Mouse (Mus musculus) c-Kit-negative CD71-positive TER-119-positive erythroid progenitor cells, embryonic 14.5 days (primary cell): ENCODE data around the gene Olfr203.
"Not testable (repeated sequence)": the region's sequence is repeated elsewhere in the genome, so short reads cannot be mapped to it uniquely, and the experiment has no call there.

ENCODE experiments used
- DNase-seq: peaks from one replicate; pipeline ENCODE4 v3.0.0-alpha.2; 2013; ENCODE audit warnings: low read depth, low spot score

The Olfr203 gene

DNA sequence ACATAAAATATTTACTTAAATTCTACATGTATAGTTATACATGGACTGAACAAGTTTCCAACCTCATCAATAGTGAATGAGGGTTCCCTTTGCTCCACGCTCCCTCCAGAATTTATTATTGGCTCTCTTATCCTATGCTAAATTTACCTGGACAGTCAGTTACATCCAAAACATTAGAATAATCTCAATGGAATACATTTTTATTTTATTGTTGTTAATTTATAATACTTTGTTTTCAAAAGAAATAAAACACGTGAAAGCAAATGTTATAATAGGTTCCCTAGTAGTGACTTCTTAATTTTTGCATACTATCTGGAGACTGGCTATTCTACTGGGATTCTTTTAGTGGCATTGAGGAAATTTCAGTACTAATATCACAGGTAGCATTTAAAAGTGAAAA is at the start of gene Olfr203:
Olfr203 (plus strand) TSS at position 301 of the 400 bp plus-strand sequence.
- no peak for DNase-seq

DNA sequence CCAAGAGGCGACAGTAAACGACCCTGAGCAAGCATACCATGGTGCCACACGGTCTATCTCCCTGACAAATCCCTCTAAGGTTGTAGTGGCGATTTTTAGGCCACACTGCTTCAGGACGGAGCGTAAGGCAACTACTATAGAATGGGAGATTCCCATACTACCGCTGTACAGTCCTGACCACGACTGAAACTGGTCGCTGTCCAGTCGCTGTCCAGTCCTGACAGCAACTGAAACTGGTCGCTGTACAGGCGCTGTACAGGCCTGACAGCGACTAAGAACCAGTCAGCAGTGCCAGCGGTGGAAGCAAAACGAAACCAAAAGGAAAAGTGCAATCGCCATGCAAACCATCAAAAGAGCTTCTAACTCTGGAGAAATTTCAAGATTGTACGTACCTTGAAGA is 49.0 kb upstream of the Olfr203 start:
- DNase-seq: no peak

DNA sequence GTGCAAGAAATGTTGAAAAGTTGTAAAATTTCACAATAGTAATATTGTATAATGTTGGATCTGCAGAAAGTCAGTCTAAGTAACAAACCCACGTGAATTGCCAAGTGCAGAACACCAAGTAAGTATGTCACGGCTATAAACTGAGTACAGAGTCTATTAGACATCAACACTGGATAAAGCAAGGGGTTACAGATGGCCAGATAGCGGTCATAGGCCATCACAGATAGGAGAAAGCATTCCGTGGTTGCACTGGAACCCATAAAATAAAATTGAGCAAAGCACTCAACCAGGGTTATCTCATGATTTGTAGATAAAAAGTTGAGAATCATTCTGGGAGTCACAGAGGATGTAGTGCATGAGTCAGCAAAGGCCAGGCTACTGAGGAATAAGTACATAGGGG is 29.6 kb upstream of the Olfr203 start:
- not testable (repeated sequence) for DNase-seq

DNA sequence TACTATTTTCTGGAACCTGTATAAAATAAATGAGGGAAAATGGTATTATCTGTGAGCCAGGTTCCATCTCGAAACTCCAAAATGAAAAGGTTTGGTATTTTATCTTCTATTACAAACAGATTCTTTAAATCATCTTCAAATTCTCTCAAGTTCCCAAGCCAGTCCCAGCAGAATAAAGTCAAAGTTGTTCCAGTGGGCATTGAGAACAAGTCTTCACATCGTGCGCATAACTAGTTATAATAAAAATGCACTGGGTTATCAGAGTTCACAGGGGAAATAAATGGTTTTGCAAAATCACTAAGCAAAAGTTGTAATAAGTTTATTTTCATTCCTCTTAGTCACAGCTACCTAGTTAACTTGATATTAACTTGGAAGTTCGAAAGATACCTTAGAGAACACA is 26.1 kb upstream of the Olfr203 start, which contains the start of gene Olfr201:
Olfr201 (minus strand) TSS at position 101 of the 400 bp plus-strand sequence.
- DNase-seq: not testable (repeated sequence)

DNA sequence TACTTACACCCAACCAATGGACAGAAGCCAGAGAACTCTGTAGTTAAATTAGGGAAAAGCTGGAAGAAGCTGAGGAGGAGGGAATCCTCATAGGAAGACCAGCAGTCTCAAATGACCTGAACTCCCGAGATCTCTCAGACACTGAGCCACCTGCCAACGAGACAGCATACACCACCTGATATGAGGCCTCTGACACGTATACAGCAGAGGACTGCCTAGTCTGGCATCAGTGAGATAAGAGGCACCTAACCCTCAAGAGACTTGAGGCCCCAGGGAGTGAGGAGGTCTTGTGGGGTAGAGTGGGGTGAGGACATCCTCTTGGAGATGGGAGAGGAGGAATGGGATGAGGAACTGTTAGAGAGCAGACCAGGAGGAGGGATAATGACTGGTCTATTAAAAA is 18.1 kb upstream of the Olfr203 start:
- peak; percentile 38 for DNase-seq

DNA sequence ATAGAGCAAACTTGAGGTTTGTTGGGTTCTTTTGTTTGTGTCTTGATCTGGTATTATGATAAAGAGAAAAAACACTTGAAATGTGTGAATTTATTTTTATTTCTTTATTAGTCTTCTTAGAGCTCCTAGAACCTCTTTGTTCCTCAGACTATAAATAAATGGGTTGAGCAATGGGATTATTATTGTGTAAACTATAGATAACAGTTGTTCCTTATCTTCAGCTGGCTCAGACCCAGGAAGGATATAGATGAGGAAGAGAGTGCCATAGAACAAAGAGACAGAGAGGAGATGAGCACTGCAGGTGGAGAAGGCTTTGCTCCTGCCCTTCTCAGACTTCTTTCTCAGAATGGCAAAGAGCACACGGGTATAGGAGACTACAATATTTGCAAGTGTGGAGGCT is 15.2 kb upstream of the Olfr203 start:
- DNase-seq: no peak

DNA sequence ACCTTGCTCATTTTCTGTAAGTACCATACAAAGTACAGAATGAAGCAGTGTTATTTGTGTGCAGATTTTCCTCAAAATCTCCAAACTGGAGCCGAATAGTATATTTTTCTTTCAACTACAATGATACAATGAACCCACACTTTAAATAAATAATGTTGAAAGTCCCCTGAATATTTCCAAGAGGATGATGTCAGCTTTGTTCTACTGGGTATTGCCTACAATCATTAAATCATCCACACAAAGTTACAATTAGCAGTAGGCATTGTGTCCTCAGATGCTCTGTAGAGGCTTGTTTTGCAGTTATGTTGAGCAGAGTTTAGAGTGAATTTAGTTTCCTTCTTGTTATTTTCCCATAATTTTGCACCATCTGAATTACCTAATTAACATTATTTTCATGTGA is 12.0 kb upstream of the Olfr203 start, which contains the start of gene Olfr202:
Olfr202 (minus strand) TSS at position 101 of the 400 bp plus-strand sequence.
- DNase-seq: no peak

DNA sequence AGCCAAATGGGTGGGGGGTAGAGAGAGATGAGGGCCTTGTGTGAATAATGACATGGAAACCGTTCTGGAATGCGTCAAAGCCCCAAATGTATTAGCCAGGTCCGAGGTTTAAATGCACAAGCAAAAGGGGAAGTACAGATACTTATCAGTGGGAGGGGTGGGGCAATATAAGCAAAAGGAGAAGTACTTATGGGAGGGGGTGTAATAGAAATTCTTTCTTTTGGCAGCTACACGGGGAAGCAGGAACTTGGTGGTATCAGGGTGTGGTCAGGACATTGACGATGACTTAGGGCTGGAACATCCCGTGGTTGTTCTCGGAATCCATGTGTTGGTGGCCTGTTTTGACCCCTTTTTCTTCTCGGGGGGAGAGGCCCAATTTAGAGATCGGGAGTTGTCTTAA is 11.1 kb upstream of the Olfr203 start:
- DNase-seq: not testable (repeated sequence)

DNA sequence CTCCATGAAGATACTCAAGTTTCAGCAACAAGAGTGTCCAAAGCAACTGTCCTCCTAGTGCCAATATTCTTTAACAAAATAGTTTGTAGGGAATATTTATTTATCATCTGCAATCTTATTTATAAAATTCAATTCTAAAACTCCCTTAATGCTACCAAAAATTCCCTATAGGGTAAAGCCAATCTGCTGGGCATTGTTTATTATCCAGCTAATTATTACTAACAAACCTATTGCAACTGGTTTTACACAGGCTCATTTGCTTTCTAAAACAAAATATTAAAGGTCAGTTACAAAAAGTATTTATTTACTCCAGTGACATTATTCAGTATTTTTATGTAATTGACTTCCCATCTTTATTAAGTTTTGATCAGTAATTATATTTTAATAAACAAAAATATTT is 19.5 kb downstream of the Olfr203 start, which contains the start of gene Olfr204:
Olfr204 (minus strand) TSS at position 101 of the 400 bp plus-strand sequence.
- DNase-seq: no peak

DNA sequence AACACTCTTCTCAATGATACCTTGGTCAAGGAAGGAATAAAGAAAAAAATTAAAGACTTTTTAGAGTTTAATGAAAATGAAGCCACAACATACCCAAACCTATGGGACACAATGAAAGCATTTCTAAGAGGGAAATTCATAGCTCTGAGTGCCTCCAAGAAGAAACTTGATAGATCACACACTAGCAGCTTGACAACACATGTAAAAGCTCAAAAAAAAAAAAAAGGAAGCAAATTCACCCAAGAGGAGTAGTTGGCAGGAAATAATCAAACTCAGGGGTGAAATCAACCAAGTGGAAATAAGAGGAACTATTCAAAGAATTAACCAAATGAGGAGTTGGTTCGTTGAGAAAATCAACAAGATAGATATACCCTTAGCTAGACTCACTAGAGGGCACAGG is 24.6 kb downstream of the Olfr203 start:
- DNase-seq: not testable (repeated sequence)

DNA sequence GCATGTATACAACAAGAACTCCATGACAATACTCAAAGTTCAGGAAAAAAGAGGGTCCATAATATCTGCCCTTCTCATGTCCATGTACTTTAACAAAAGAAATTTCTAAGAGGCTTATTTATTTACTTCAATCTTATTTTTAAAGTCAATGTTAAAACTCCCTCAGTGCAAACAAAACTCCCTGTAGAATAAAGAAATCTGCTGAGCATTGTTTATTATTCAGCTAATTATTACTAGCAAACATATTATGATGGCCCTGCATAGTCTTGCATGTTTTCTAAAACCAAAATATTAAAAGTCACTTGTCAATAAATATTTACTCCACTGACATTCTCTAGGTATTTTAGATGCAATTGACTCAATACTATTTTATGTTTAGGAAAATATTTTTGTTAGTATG is 32.4 kb downstream of the Olfr203 start, which contains the start of gene Olfr205:
Olfr205 (minus strand) TSS at position 101 of the 400 bp plus-strand sequence.
- DNase-seq: no peak

DNA sequence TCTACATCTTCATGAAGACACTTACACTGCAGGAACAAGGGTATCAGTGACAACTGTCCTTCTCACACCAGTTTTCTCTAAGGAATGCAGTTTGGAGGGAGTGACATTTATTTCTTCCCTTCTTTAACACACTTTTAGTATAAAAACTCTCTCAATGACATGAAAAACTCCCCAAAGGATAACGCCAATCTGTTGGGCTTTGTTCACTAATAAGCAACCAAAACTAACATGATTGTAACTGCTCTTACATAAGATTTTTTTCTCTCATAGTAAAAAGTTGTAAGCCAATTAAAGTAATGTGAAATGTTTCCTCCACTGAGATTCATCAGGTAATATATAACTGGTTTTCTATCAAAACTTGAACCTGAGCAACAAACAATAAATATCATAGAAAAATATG is 50.5 kb downstream of the Olfr203 start, which contains the start of gene Olfr206:
Olfr206 (minus strand) TSS at position 101 of the 400 bp plus-strand sequence.
- no peak for DNase-seq
